Mouse (Mus musculus) heart, embryonic 14.5 days (tissue): Measurements from ENCODE around the gene Gm21972. TPM values are rescaled to one million over a fixed set of nuclear protein-coding genes. Genes with fewer than 3 reads are reported as not detected.

Experiments
- ATAC-seq: fragments of 200-750 bp; cut with Nextera tagmentation; 2 replicates; pipeline ENCODE4 v1.8.0; 2017; ENCODE audit warnings: low read depth, moderate TSS enrichment; ENCODE audit not compliant: insufficient number of reproducible peaks, insufficient read depth, low FRiP score
- H3K27ac ChIP-seq, 2 experiments: fragments of 200-500 bp in 1 of 2; fragments of 300-500 bp in 1 of 2; sonication (generic) in 1 of 2; replicated peaks in 1 of 2; 2 replicates each; pipeline ENCODE4 v1.5.1; 2012 to 2014; ENCODE audit warnings: low read depth in 2 of 2, low read length in 2 of 2, control low read depth in 1 of 2, mild to moderate bottlenecking in 1 of 2, mixed read lengths in 1 of 2; ENCODE audit not compliant: control insufficient read depth in 1 of 2, insufficient read depth in 1 of 2
- H3K27me3 ChIP-seq: fragments of 300-500 bp; sonication (generic); 2 replicates; pipeline ENCODE4 v1.6.1; 2014; ENCODE audit warnings: mild to moderate bottlenecking, low read length, control low read depth; ENCODE audit not compliant: control insufficient read depth, insufficient read depth
- H3K36me3 ChIP-seq: fragments of 300-500 bp; sonication (generic); 2 replicates; pipeline ENCODE4 v1.6.1; 2014; ENCODE audit warnings: mild to moderate bottlenecking, control low read depth, low read length, mixed read lengths; ENCODE audit not compliant: control insufficient read depth, insufficient read depth
- H3K4me1 ChIP-seq, 2 experiments: fragments of 200-500 bp in 1 of 2; fragments of 300-500 bp in 1 of 2; sonication (generic) in 1 of 2; 2 replicates each; pipeline ENCODE4 v1.6.1; 2012 to 2014; ENCODE audit warnings: low read length in 2 of 2, control low read depth in 1 of 2, mixed read lengths in 1 of 2; ENCODE audit not compliant: control insufficient read depth in 2 of 2, insufficient read depth in 2 of 2
- H3K4me2 ChIP-seq: fragments of 300-500 bp; sonication (generic); 2 replicates; pipeline ENCODE4 v1.6.1; 2014; ENCODE audit warnings: mild to moderate bottlenecking, low read length
- H3K4me3 ChIP-seq, 2 experiments: fragments of 200-500 bp in 1 of 2; fragments of 300-500 bp in 1 of 2; sonication (generic) in 1 of 2; 2 replicates each; pipeline ENCODE4 v1.5.1; 2012 to 2014; ENCODE audit warnings: low read length in 2 of 2, mild to moderate bottlenecking in 2 of 2, control low read depth in 1 of 2, low read depth in 1 of 2, moderate library complexity in 1 of 2; ENCODE audit not compliant: control insufficient read depth in 1 of 2, insufficient read depth in 1 of 2
- H3K9ac ChIP-seq: fragments of 300-500 bp; sonication (generic); 2 replicates; pipeline ENCODE4 v1.6.1; 2014; ENCODE audit warnings: mild to moderate bottlenecking, low read length
- H3K9me3 ChIP-seq: fragments of 300-500 bp; sonication (generic); 2 replicates; pipeline ENCODE4 v1.6.1; 2016; ENCODE audit warnings: low read length, control low read depth; ENCODE audit not compliant: control insufficient read depth
- WGBS: fragments of 180-500 bp; shearing (Covaris S2); extraction: QIAGEN DNeasy Blood & Tissue Kit; methylation state at CpG from one replicate; pipeline ENCODE4 v1.1.7; 2014; 5-methylcytosine and 5-hydroxymethylcytosine counted together
- polyA plus RNA-seq: library from polyadenylated mRNA; unstranded; fragments of >200 nt; fragmentation: Nextera tagmentation; extraction: Ambion mirVana; gene quantifications from 2 replicates; pipeline ENCODE4 v1.2.1, GENCODE M21; 2014

Gm21972 gene
- polyA plus RNA-seq, 1 experiment from 2014 or later, result not detected

- WGBS, result 73% methylated on average over 3 of the region's 3 CpGs
- no peak overlapping the region for H3K4me2 ChIP-seq
- no peak overlapping the region for H3K27ac ChIP-seq
- H3K9me3 ChIP-seq, result no peaks in the 10 kb centered on the region
- no peak overlapping the region for H3K4me3 ChIP-seq
- no peaks in the 10 kb centered on the region for H3K27me3 ChIP-seq
- peaks cover 0 to 3% of the 10 kb centered on the region in 2 experiments; a peak in 1 of 4 replicates for H3K4me1 ChIP-seq
- no peak overlapping the region for H3K9ac ChIP-seq
- no peak for ATAC-seq
- H3K36me3 ChIP-seq, result peaks cover 48% of the 10 kb centered on the region
Measured at GRCm38 (mm10) chr1:86141081-86141480, 7.6 kb downstream of the Gm21972 start.

- Histone ChIP-seq H3K9ac (no peak overlapping the region), H3K4me2 (no peak overlapping the region), H3K9me3 (no peaks in the 10 kb centered on the region), H3K27me3 (no peaks in the 10 kb centered on the region), H3K4me3 (no peak overlapping the region), H3K4me1 (peaks cover 0 to 3% of the 10 kb centered on the region in 2 experiments; a peak in 1 of 4 replicates), H3K36me3 (peaks cover 28% of the 10 kb centered on the region), H3K27ac (peak overlapping the region; percentile 63 to 67; a peak in 3 of 4 replicates)
- WGBS, result 62% methylated on average over 4 of the region's 4 CpGs
- ATAC-seq, result peak; percentile 40; the same call in 1 of the 2 replicates
Measured at GRCm38 (mm10) chr1:86143165-86143564, 9.7 kb downstream of the Gm21972 start.

GRCm38 (mm10) chr1:86144001-86144944 is 10.8 kb downstream of the Gm21972 start:
- H3K27ac ChIP-seq, result peak overlapping the region; percentile 29 to 67
- H3K9me3 ChIP-seq, result no peaks in the 10 kb centered on the region
- no peak overlapping the region for H3K4me2 ChIP-seq
- no peak for ATAC-seq
- no peak overlapping the region for H3K9ac ChIP-seq
- H3K27me3 ChIP-seq, result no peaks in the 10 kb centered on the region
- 76% methylated on average over 21 of the region's 21 CpGs for WGBS
- peaks cover 17% of the 10 kb centered on the region for H3K36me3 ChIP-seq
- no peak overlapping the region for H3K4me3 ChIP-seq
- peaks cover 0 to 3% of the 10 kb centered on the region in 2 experiments; a peak in 1 of 4 replicates for H3K4me1 ChIP-seq

DNA sequence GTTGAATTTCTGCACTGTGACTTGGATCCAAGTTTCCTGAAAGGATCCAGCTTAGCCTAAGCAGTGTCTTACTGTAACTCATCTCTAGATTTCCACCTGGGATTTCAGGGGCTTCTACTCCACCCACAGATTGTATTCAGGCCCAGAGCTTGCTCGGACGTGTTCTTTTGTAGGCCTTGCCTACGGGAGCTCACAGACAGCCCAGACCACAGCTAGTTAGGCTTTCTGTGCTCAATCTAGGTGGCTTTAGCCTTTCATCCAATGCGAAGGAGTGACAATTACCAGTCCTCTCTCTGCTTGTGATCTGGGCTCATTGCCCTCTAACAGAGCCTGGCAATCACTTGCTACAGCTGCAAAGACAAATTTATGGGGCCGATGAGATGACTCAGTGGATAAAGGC is 12.9 kb downstream of the Gm21972 start:
- ATAC-seq, result no peak
- Histone ChIP-seq H3K9ac (no peak overlapping the region), H3K4me3 (no peak overlapping the region), H3K4me2 (no peak overlapping the region), H3K36me3 (peaks cover 4% of the 10 kb centered on the region; the same call in 1 of the 2 replicates), H3K4me1 (peaks cover 2 to 3% of the 10 kb centered on the region in 2 experiments; a peak in 2 of 4 replicates), H3K9me3 (no peaks in the 10 kb centered on the region), H3K27ac (no peak overlapping the region), H3K27me3 (no peaks in the 10 kb centered on the region)
- whole genome bisulfite sequencing, result 82% methylated on average over 5 of the region's 5 CpGs

- Histone ChIP-seq H3K27ac (no peak overlapping the region), H3K27me3 (no peaks in the 10 kb centered on the region), H3K9ac (no peak overlapping the region), H3K9me3 (no peaks in the 10 kb centered on the region), H3K36me3 (no peaks in the 10 kb centered on the region), H3K4me2 (no peak overlapping the region), H3K4me3 (no peak overlapping the region), H3K4me1 (peaks cover 0 to 2% of the 10 kb centered on the region in 2 experiments; a peak in 1 of 4 replicates)
- WGBS, result 67% methylated on average over 5 of the region's 5 CpGs
- no peak for ATAC-seq
Measured at GRCm38 (mm10) chr1:86147557-86147956, 14.1 kb downstream of the Gm21972 start.

DNA sequence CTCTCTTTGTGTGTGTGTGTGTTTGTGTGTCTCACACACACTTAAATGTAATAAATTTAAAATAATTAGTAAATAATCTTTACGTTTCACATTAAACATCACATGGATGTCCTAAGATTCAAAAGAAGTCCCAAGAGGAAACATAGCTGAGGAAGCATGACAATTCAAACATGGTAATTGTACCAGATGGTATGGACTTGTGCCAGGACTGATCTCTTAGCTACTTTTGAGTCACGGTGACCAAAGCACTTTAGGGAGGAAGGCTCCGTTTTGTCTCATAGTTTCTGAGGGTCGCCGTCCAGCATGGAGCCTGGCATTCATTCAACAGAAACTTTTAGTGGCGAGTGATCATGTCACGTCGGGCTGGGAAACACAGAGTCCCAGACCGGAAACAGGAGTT is 14.7 kb downstream of the Gm21972 start:
- no peak overlapping the region for H3K4me2 ChIP-seq
- 73% methylated on average over 9 of the region's 9 CpGs for WGBS
- no peak overlapping the region for H3K9ac ChIP-seq
- ATAC-seq, result no peak
- no peak overlapping the region for H3K27ac ChIP-seq
- no peaks in the 10 kb centered on the region for H3K9me3 ChIP-seq
- H3K4me1 ChIP-seq, result peaks cover 0 to 2% of the 10 kb centered on the region in 2 experiments; a peak in 1 of 4 replicates
- no peaks in the 10 kb centered on the region for H3K36me3 ChIP-seq
- no peaks in the 10 kb centered on the region for H3K27me3 ChIP-seq
- no peak overlapping the region for H3K4me3 ChIP-seq

DNA sequence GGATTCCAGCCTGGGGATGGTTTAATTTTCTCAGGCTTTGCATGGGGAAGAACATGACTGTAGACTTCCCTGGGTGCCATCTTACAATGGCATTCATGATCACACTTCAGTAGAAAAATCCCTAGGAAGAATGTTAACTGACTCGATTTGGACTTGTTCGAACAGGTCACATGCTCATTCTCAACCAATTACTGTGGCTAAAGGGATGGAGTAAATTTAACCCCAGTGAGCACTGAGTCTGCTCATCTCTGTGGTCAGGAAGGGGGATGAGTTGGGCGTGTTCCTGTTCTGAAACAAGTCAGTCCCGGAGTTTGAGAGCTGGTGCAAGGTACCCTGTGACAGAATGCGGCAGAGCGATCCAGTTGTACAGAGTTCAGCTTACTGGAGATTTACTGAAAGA is 17.5 kb downstream of the Gm21972 start:
- no peaks in the 10 kb centered on the region for H3K27me3 ChIP-seq
- no peak overlapping the region; a peak in 1 of 4 replicates for H3K27ac ChIP-seq
- peaks cover 6 to 10% of the 10 kb centered on the region in 2 experiments; a peak in 2 of 4 replicates for H3K4me1 ChIP-seq
- no peak overlapping the region for H3K4me3 ChIP-seq
- no peaks in the 10 kb centered on the region for H3K36me3 ChIP-seq
- H3K4me2 ChIP-seq, result no peak overlapping the region
- WGBS, result 72% methylated on average over 6 of the region's 6 CpGs
- no peaks in the 10 kb centered on the region for H3K9me3 ChIP-seq
- no peak for ATAC-seq
- no peak overlapping the region for H3K9ac ChIP-seq
